Mouse (Mus musculus): ENCODE results near the gene Arpc5.

- no peak for TF ChIP-seq CTCF (IDR thresholded peaks at IDR 0.05; ENCODE audit: low read depth)
- no peak for TF ChIP-seq EP300 (IDR thresholded peaks at IDR 0.05; ENCODE audit: low read depth)
Observed at GRCm38 (mm10) chr1:152804907-152805306, 38.6 kb downstream of the Arpc5 start.

All from liver, embryonic 14.5 days (tissue).